In genomic region chr9:76660848-76661247, GRCm38 (mm10) we compare ENCODE assay signal across 9 mouse cellular contexts.
A peak's percentile ranks its signal among the peaks of the same experiment; 100 is the strongest.
DNase-seq lines count a peak whose midpoint lies in the region; ATAC-seq and TF ChIP-seq lines count a peak whose summit lies in the region.
"Had no signal": no experiment of that assay in that cellular context is flagged by ENCODE, and none has a peak within 500 bp of the region (broad histone marks: within the 10 kb centered on the region; RNA-seq: fewer than 3 reads in every experiment).

No protein-coding gene starts in this region.

- H3K27ac ChIP-seq in ES-Bruce4 (ENCODE audit: insufficient read depth, low read length) = no peak overlapping the region
- H3K27ac ChIP-seq: liver, embryonic 15.5 days had no signal

- peak; percentile 92 to 96 for ATAC-seq in hematopoietic stem cell, adult 5-6 weeks (replicated peaks in 1 of 2; ENCODE audit: insufficient read depth in 1 of 2, low FRiP score in 2 of 2, low TSS enrichment in 1 of 2, low read depth in 1 of 2, poor library complexity in 2 of 2, severe bottlenecking in 2 of 2)
- no peak for ATAC-seq in inflammation-experienced regulatory T-cells, adult 6 months

- H3K4me3 ChIP-seq in ES-Bruce4 (ENCODE audit: low read depth, low read length) = no peak overlapping the region
- H3K4me3 ChIP-seq in lung, adult 2 months (replicated peaks; ENCODE audit: extremely low read depth, low read depth, low read length) = no peak overlapping the region
- H3K4me3 ChIP-seq: liver, embryonic 15.5 days had no signal

- no peaks in the 10 kb centered on the region; the same call in 1 of the 2 replicates for H3K27me3 ChIP-seq in ES-Bruce4 (ENCODE audit: control insufficient read depth, insufficient read depth, low read length, poor library complexity, severe bottlenecking)
- H3K27me3 ChIP-seq: liver, embryonic 15.5 days had no signal

- H3K36me3 ChIP-seq in ES-Bruce4 (ENCODE audit: control insufficient read depth, insufficient read depth, low read length, poor library complexity, severe bottlenecking) = no peaks in the 10 kb centered on the region
- H3K36me3 ChIP-seq: liver, embryonic 15.5 days had no signal

- no peak for TF ChIP-seq EP300 in ES-Bruce4 (IDR thresholded peaks at IDR 0.05; ENCODE audit: insufficient read depth, low read depth, low read length)

- TF ChIP-seq POLR2A in ES-Bruce4 (IDR thresholded peaks at IDR 0.05; ENCODE audit: insufficient read depth, low read length) = no peak
- TF ChIP-seq POLR2A in lung, adult 2 months (IDR thresholded peaks at IDR 0.05; ENCODE audit: borderline replicate concordance, extremely low read depth, low read depth, low read length) = no peak

- WGBS in lung, adult 2 months = 13% methylated on average over 3 of the region's 3 CpGs

- H3K9ac ChIP-seq in ES-Bruce4 (ENCODE audit: low read depth, poor library complexity, severe bottlenecking) = no peak overlapping the region
- H3K9ac ChIP-seq: liver, embryonic 15.5 days had no signal

- TF ChIP-seq CTCF in ES-Bruce4 (IDR thresholded peaks at IDR 0.05; ENCODE audit: low read depth, low read length) = peak; percentile 58
- peak; percentile 54 for TF ChIP-seq CTCF in lung, adult 2 months (IDR thresholded peaks at IDR 0.05; ENCODE audit: insufficient read depth, low read length)

- no peaks in the 10 kb centered on the region for H3K4me1 ChIP-seq in ES-Bruce4 (ENCODE audit: control insufficient read depth, insufficient read depth, low read length)
- H3K4me1 ChIP-seq in lung, adult 2 months (ENCODE audit: control insufficient read depth, insufficient read depth, low read length) = no peaks in the 10 kb centered on the region
- H3K4me1 ChIP-seq: liver, embryonic 15.5 days had no signal

- peak; percentile 11 for DNase-seq in WW6 (ENCODE audit: low read depth, low spot score)
- DNase-seq in embryo, embryonic 10.5 days (ENCODE audit: low spot score) = peak; percentile 86
- peak; percentile 45 to 67 for DNase-seq in layer of hippocampus, adult 8-10 months (ENCODE audit: low spot score in 2 of 2)
- peak; percentile 58 for DNase-seq in lung, adult 2 months
- DNase-seq in right cerebral cortex, adult 18-20 months = peak; percentile 63

- no peaks in the 10 kb centered on the region for H3K9me3 ChIP-seq in ES-Bruce4 (replicated peaks; ENCODE audit: control insufficient read depth, insufficient read depth, low read length, poor library complexity, severe bottlenecking)
- H3K9me3 ChIP-seq: liver, embryonic 15.5 days had no signal

Comparison
In these comparisons a context has a peak if more than half of its experiments do, and no peak if none do; other contexts are left out.
1. DNase-seq: peak in every context shown above with its lines; median percentile 86 in embryo, embryonic 10.5 days; 63 in right cerebral cortex, adult 18-20 months; 58 in lung, adult 2 months; 56 in layer of hippocampus, adult 8-10 months; 11 in WW6.